Comparison of ENCODE assay signal across 13 mouse cellular contexts in genomic region chr5:75467916-75468315, GRCm38 (mm10).
DNase-seq lines count a peak whose midpoint lies in the region; ATAC-seq lines count a peak whose summit lies in the region.
"Had no signal": no experiment of that assay in that cellular context is flagged by ENCODE, and none has a peak within 500 bp of the region (broad histone marks: within the 10 kb centered on the region; RNA-seq: fewer than 3 reads in every experiment).

No protein-coding gene starts in this region.

- WGBS in hindbrain, embryonic 14.5 days = 50% methylated on average over 6 of the region's 6 CpGs
- WGBS in hindbrain, embryonic 10.5 days = 56% methylated on average over 6 of the region's 6 CpGs
- WGBS in midbrain, embryonic 14.5 days = 47% methylated on average over 6 of the region's 6 CpGs
- WGBS in midbrain, embryonic 15.5 days = 32% methylated on average over 6 of the region's 6 CpGs
- WGBS in kidney, embryonic 16.5 days = 27% methylated on average over 6 of the region's 6 CpGs

- H3K9ac ChIP-seq in hindbrain, embryonic 14.5 days = no peak overlapping the region
- no peak overlapping the region for H3K9ac ChIP-seq in midbrain, embryonic 14.5 days (replicated peaks; ENCODE audit: low read length)
- H3K9ac ChIP-seq in midbrain, embryonic 15.5 days = no peak overlapping the region
- H3K9ac ChIP-seq in kidney, embryonic 16.5 days (replicated peaks; ENCODE audit: low read length) = no peak overlapping the region

- no peak overlapping the region for H3K27ac ChIP-seq in hindbrain, embryonic 14.5 days
- no peak overlapping the region for H3K27ac ChIP-seq in hindbrain, embryonic 10.5 days
- H3K27ac ChIP-seq in midbrain, embryonic 14.5 days (replicated peaks; ENCODE audit: low read depth, low read length) = no peak overlapping the region
- H3K27ac ChIP-seq in midbrain, embryonic 15.5 days = no peak overlapping the region
- H3K27ac ChIP-seq in kidney, embryonic 16.5 days (ENCODE audit: low read length) = no peak overlapping the region
- H3K27ac ChIP-seq: midbrain, embryonic 10.5 days had no signal

- ATAC-seq in hindbrain, embryonic 14.5 days (ENCODE audit: low FRiP score) = no peak
- no peak for ATAC-seq in midbrain, embryonic 14.5 days (ENCODE audit: low FRiP score, low TSS enrichment)
- no peak for ATAC-seq in midbrain, embryonic 15.5 days (replicated peaks)
- ATAC-seq in kidney, embryonic 16.5 days (ENCODE audit: low FRiP score, low TSS enrichment) = peak; percentile 63; the same call in 1 of the 2 replicates
- ATAC-seq: intestine, embryonic 16.5 days had no signal

- no peaks in the 10 kb centered on the region for H3K9me3 ChIP-seq in hindbrain, embryonic 14.5 days (ENCODE audit: control insufficient read depth, low read length)
- H3K9me3 ChIP-seq in hindbrain, embryonic 10.5 days = no peaks in the 10 kb centered on the region
- H3K9me3 ChIP-seq in midbrain, embryonic 14.5 days (ENCODE audit: control insufficient read depth, low read length) = no peaks in the 10 kb centered on the region
- H3K9me3 ChIP-seq in midbrain, embryonic 15.5 days = no peaks in the 10 kb centered on the region
- no peaks in the 10 kb centered on the region for H3K9me3 ChIP-seq in kidney, embryonic 16.5 days (ENCODE audit: low read length)
- H3K9me3 ChIP-seq: midbrain, embryonic 10.5 days had no signal

- H3K4me1 ChIP-seq in hindbrain, embryonic 14.5 days (replicated peaks; ENCODE audit: control insufficient read depth, insufficient read depth, low read length) = peaks cover 4% of the 10 kb centered on the region; the same call in 1 of the 2 replicates
- H3K4me1 ChIP-seq in hindbrain, embryonic 10.5 days (replicated peaks) = peaks cover 10% of the 10 kb centered on the region; the same call in 1 of the 2 replicates
- 0 out of 2 replicates have a peak, but pooled peaks cover under 1% of the 10 kb centered on the region for H3K4me1 ChIP-seq in midbrain, embryonic 14.5 days (ENCODE audit: control insufficient read depth, insufficient read depth, low read length)
- H3K4me1 ChIP-seq in midbrain, embryonic 15.5 days = peaks cover 4% of the 10 kb centered on the region; the same call in 1 of the 2 replicates
- peaks cover 6% of the 10 kb centered on the region; the same call in 1 of the 2 replicates for H3K4me1 ChIP-seq in kidney, embryonic 16.5 days (ENCODE audit: insufficient read depth, low read length)

- H3K4me2 ChIP-seq in hindbrain, embryonic 14.5 days (replicated peaks) = no peak overlapping the region
- H3K4me2 ChIP-seq in midbrain, embryonic 14.5 days (ENCODE audit: low read length) = no peak overlapping the region
- no peak overlapping the region for H3K4me2 ChIP-seq in midbrain, embryonic 15.5 days
- no peak overlapping the region for H3K4me2 ChIP-seq in kidney, embryonic 16.5 days (replicated peaks; ENCODE audit: low read depth, low read length)

- no peak overlapping the region for H3K4me3 ChIP-seq in hindbrain, embryonic 14.5 days (replicated peaks; ENCODE audit: low read length)
- no peak overlapping the region for H3K4me3 ChIP-seq in hindbrain, embryonic 10.5 days
- H3K4me3 ChIP-seq in midbrain, embryonic 14.5 days (replicated peaks; ENCODE audit: low read depth, low read length) = no peak overlapping the region
- no peak overlapping the region for H3K4me3 ChIP-seq in midbrain, embryonic 15.5 days
- H3K4me3 ChIP-seq in kidney, embryonic 16.5 days (ENCODE audit: low read length) = no peak overlapping the region
- H3K4me3 ChIP-seq: midbrain, embryonic 10.5 days had no signal

- no peaks in the 10 kb centered on the region for H3K27me3 ChIP-seq in hindbrain, embryonic 14.5 days (ENCODE audit: control insufficient read depth, insufficient read depth, low read length)
- H3K27me3 ChIP-seq in hindbrain, embryonic 10.5 days (ENCODE audit: insufficient read depth, poor library complexity, severe bottlenecking) = peaks cover 3% of the 10 kb centered on the region; the same call in 1 of the 2 replicates
- H3K27me3 ChIP-seq in midbrain, embryonic 14.5 days (ENCODE audit: control insufficient read depth, insufficient read depth, low read length) = no peaks in the 10 kb centered on the region
- no peaks in the 10 kb centered on the region; the same call in 1 of the 2 replicates for H3K27me3 ChIP-seq in midbrain, embryonic 15.5 days (replicated peaks)
- no peaks in the 10 kb centered on the region for H3K27me3 ChIP-seq in kidney, embryonic 16.5 days (ENCODE audit: insufficient read depth, low read length)

- peak; percentile 55 for DNase-seq in hindbrain, embryonic 14.5 days (ENCODE audit: low spot score)
- no peak for DNase-seq in hindbrain, embryonic 10.5 days (ENCODE audit: low spot score)
- DNase-seq in midbrain, embryonic 14.5 days = peak; percentile 51
- DNase-seq in layer of hippocampus, postnatal 14 days (ENCODE audit: low spot score in 2 of 2) = no peak
- DNase-seq in heart, adult 8-10 months (ENCODE audit: low spot score) = no peak
- DNase-seq: adrenal gland, postnatal 14 days; heart, adult 18-20 months; layer of hippocampus, postnatal 36 days; right cerebral cortex, postnatal 14 days had no signal

- H3K36me3 ChIP-seq in hindbrain, embryonic 14.5 days (replicated peaks; ENCODE audit: control insufficient read depth, insufficient read depth) = no peaks in the 10 kb centered on the region
- no peaks in the 10 kb centered on the region for H3K36me3 ChIP-seq in hindbrain, embryonic 10.5 days
- H3K36me3 ChIP-seq in midbrain, embryonic 14.5 days (ENCODE audit: control insufficient read depth, insufficient read depth, low read length) = no peaks in the 10 kb centered on the region
- H3K36me3 ChIP-seq in midbrain, embryonic 15.5 days (replicated peaks) = no peaks in the 10 kb centered on the region
- no peaks in the 10 kb centered on the region for H3K36me3 ChIP-seq in kidney, embryonic 16.5 days (ENCODE audit: insufficient read depth, low read length)
- H3K36me3 ChIP-seq: midbrain, embryonic 10.5 days had no signal

Comparison
In these comparisons a context has a peak if more than half of its experiments do, and no peak if none do; other contexts are left out.
1. DNase-seq: peak in hindbrain, embryonic 14.5 days (single experiment) and midbrain, embryonic 14.5 days (single experiment); none in hindbrain, embryonic 10.5 days (single experiment), layer of hippocampus, postnatal 14 days (0 of 2) and heart, adult 8-10 months (single experiment).